Mouse (Mus musculus) CH12.LX (cell line): ENCODE data around the gene Cttnbp2nl. TPM values are rescaled to one million over a fixed set of nuclear protein-coding genes. Genes with fewer than 3 reads are reported as not detected.

Experiments used
- DNase-seq: peaks from one replicate; pipeline ENCODE4 v3.0.0-alpha.2; 2013; ENCODE audit errors: extremely low read depth
- H3K27ac ChIP-seq: 2 replicates; pipeline ENCODE4 v1.5.1; 2012; ENCODE audit warnings: low read depth, mild to moderate bottlenecking, control low read depth, moderate library complexity; ENCODE audit not compliant: insufficient read depth
- H3K27me3 ChIP-seq: replicated peaks from 2 replicates; pipeline ENCODE3; 2012; ENCODE audit warnings: inconsistent platforms
- H3K36me3 ChIP-seq, 2 experiments: replicated peaks in 1 of 2; 2 replicates each; pipeline versions ENCODE3 to v1.6.1; 2012; ENCODE audit warnings: inconsistent platforms in 1 of 2, low read length in 1 of 2, mild to moderate bottlenecking in 1 of 2, mixed read lengths in 1 of 2, moderate library complexity in 1 of 2; ENCODE audit not compliant: control insufficient read depth in 1 of 2, insufficient read depth in 1 of 2
- H3K4me1 ChIP-seq, 2 experiments: 2 replicates each; pipeline ENCODE4 v1.6.1; 2012; ENCODE audit warnings: inconsistent platforms in 1 of 2, moderate library complexity in 1 of 2; ENCODE audit not compliant: insufficient read depth in 2 of 2, control insufficient read depth in 1 of 2
- H3K4me2 ChIP-seq: 2 replicates; pipeline ENCODE4 v1.6.1; 2012; ENCODE audit warnings: low read depth, mild to moderate bottlenecking, control low read depth; ENCODE audit not compliant: poor library complexity, insufficient read depth, severe bottlenecking
- H3K4me3 ChIP-seq, 3 experiments: fragments of 150-350 bp in 1 of 3; sonication (generic) in 1 of 3; replicated peaks in 1 of 3; 2 replicates each; pipeline versions ENCODE3 to v1.5.1; 2011 to 2012; ENCODE audit warnings: low read depth in 2 of 3, low read length in 2 of 3, mild to moderate bottlenecking in 2 of 3, moderate library complexity in 2 of 3, control low read depth in 1 of 3, improper control_type of control experiment in 1 of 3, inconsistent platforms in 1 of 3, mixed read lengths in 1 of 3; ENCODE audit not compliant: poor library complexity in 1 of 3
- H3K79me2 ChIP-seq: replicated peaks from 2 replicates; pipeline ENCODE4 v1.6.1; 2012; ENCODE audit warnings: mild to moderate bottlenecking, moderate library complexity; ENCODE audit not compliant: control insufficient read depth, poor library complexity, insufficient read depth, severe bottlenecking; ENCODE audit errors: extremely low read depth
- H3K9ac ChIP-seq: 2 replicates; pipeline ENCODE4 v1.6.1; 2012; ENCODE audit warnings: low read depth, mild to moderate bottlenecking, control low read depth, moderate library complexity; ENCODE audit not compliant: insufficient read depth
- H3K9me3 ChIP-seq: replicated peaks from 2 replicates; pipeline ENCODE3; 2012; ENCODE audit warnings: low read length, inconsistent platforms, mixed read lengths
- BHLHE40 ChIP-seq: IDR thresholded peaks from 2 replicates; pipeline ENCODE4 v1.6.1; 2011; ENCODE audit warnings: mild to moderate bottlenecking, low read depth, low read length, improper control_type of control experiment
- CHD1 ChIP-seq: IDR thresholded peaks from 2 replicates; pipeline ENCODE4 v1.6.1; 2012; ENCODE audit warnings: low read depth, low read length, improper control_type of control experiment, inconsistent platforms
- CHD2 ChIP-seq: IDR thresholded peaks from 2 replicates; pipeline ENCODE4 v1.6.1; 2011; ENCODE audit warnings: low read length, improper control_type of control experiment
- E2F4 ChIP-seq: IDR thresholded peaks from 2 replicates; pipeline ENCODE4 v1.6.1; 2011; ENCODE audit warnings: low read depth, low read length, improper control_type of control experiment; ENCODE audit not compliant: insufficient replicate concordance
- EP300 ChIP-seq: IDR thresholded peaks from 2 replicates; pipeline ENCODE4 v1.6.1; 2011; ENCODE audit warnings: low read length, improper control_type of control experiment
- HCFC1 ChIP-seq: IDR thresholded peaks from 2 replicates; pipeline ENCODE4 v1.6.1; 2012; ENCODE audit warnings: low read depth, mild to moderate bottlenecking, inconsistent platforms, low read length, improper control_type of control experiment
- IRF4 ChIP-seq: IDR thresholded peaks from 2 replicates; pipeline ENCODE4 v1.6.1; 2014; ENCODE audit warnings: low read depth, mild to moderate bottlenecking, inconsistent platforms, low read length, improper control_type of control experiment
- JUN ChIP-seq: IDR thresholded peaks from 2 replicates; pipeline ENCODE4 v1.6.1; 2011; ENCODE audit warnings: low read depth, mild to moderate bottlenecking, low read length, improper control_type of control experiment, moderate library complexity; ENCODE audit not compliant: insufficient read depth
- KAT2A ChIP-seq: IDR thresholded peaks from 2 replicates; pipeline ENCODE4 v1.6.1; 2012; ENCODE audit warnings: low read length, improper control_type of control experiment, inconsistent platforms; ENCODE audit not compliant: insufficient replicate concordance
- MAX ChIP-seq: IDR thresholded peaks from 2 replicates; pipeline ENCODE4 v1.6.1; 2011; ENCODE audit warnings: low read length, improper control_type of control experiment
- MEF2A ChIP-seq: IDR thresholded peaks from 2 replicates; pipeline ENCODE4 v1.6.1; 2014; ENCODE audit warnings: low read depth, mild to moderate bottlenecking, inconsistent platforms, low read length, improper control_type of control experiment, borderline replicate concordance
- POLR2A ChIP-seq: IDR thresholded peaks from 2 replicates; pipeline ENCODE4 v1.6.1; 2011; ENCODE audit warnings: low read depth, mild to moderate bottlenecking, improper control_type of control experiment, low read length
- RCOR1 ChIP-seq: conservative IDR thresholded peaks from 2 replicates; pipeline ENCODE4 v1.6.1; 2012; ENCODE audit warnings: low read depth, mild to moderate bottlenecking, inconsistent platforms, low read length, improper control_type of control experiment
- SIN3A ChIP-seq: IDR thresholded peaks from 2 replicates; pipeline ENCODE4 v1.6.1; 2012; ENCODE audit warnings: low read length, improper control_type of control experiment, inconsistent platforms
- SMC3 ChIP-seq: IDR thresholded peaks from 2 replicates; pipeline ENCODE4 v1.6.1; 2011; ENCODE audit warnings: low read depth, low read length, improper control_type of control experiment
- TBP ChIP-seq: conservative IDR thresholded peaks from 2 replicates; pipeline ENCODE4 v1.6.1; 2011; ENCODE audit warnings: low read depth, low read length, improper control_type of control experiment
- TCF12 ChIP-seq: IDR thresholded peaks from 2 replicates; pipeline ENCODE4 v1.6.1; 2014; ENCODE audit warnings: low read depth, mild to moderate bottlenecking, inconsistent platforms, low read length, improper control_type of control experiment
- USF2 ChIP-seq: conservative IDR thresholded peaks from 2 replicates; pipeline ENCODE4 v1.6.1; 2011; ENCODE audit warnings: low read depth, low read length, improper control_type of control experiment
- ZC3H11A ChIP-seq: IDR thresholded peaks from 2 replicates; pipeline ENCODE4 v1.6.1; 2012; ENCODE audit warnings: low read depth, mild to moderate bottlenecking, inconsistent platforms, low read length, improper control_type of control experiment
- ZKSCAN1 ChIP-seq: IDR thresholded peaks from 2 replicates; pipeline ENCODE4 v1.6.1; 2012; ENCODE audit warnings: low read depth, inconsistent platforms, low read length, improper control_type of control experiment, borderline replicate concordance
- ZMIZ1 ChIP-seq: IDR thresholded peaks from 2 replicates; pipeline ENCODE4 v1.6.1; 2012; ENCODE audit warnings: low read depth, mild to moderate bottlenecking, inconsistent platforms, low read length, improper control_type of control experiment
- dilution Hi-C: fragments of 300-500 bp; cut with MboI; formaldehyde crosslinking; loops from 2 replicates; pipeline ENCODE4 v1.14.3; 2020; ENCODE audit warnings: low sequenced_read_pairs; ENCODE audit not compliant: extremely low pct_unique_long_range_greater_than_20kb, extremely low pct_ligation_motif_present
- in situ Hi-C: fragments of 300-500 bp; cut with MboI; formaldehyde crosslinking; loops from 3 replicates; pipeline ENCODE4 v1.14.3; 2019; ENCODE audit warnings: low sequenced_read_pairs, low pct_ligation_motif_present, low pct_unique_long_range_greater_than_20kb, mixed read lengths
- polyA plus RNA-seq: library from polyadenylated mRNA; unstranded; fragments of >175 nt; gene quantifications from 2 replicates; pipeline ENCODE4 v1.2.1, GENCODE M21; 2012; ENCODE audit warnings: low read depth; ENCODE audit not compliant: insufficient read length
- total RNA-seq, 2 experiments: library from RNA; depleted of rRNA; stranded (reverse); fragments of 300-350 nt in 1 of 2; fragments of >200 nt in 1 of 2; gene quantifications; 2 replicates each; pipeline ENCODE4 v1.2.3; 2012 to 2014

The Cttnbp2nl gene
- total and polyA plus RNA-seq, 3 experiments, result 0.21 to 0.70 (median 0.43) TPM

DNA sequence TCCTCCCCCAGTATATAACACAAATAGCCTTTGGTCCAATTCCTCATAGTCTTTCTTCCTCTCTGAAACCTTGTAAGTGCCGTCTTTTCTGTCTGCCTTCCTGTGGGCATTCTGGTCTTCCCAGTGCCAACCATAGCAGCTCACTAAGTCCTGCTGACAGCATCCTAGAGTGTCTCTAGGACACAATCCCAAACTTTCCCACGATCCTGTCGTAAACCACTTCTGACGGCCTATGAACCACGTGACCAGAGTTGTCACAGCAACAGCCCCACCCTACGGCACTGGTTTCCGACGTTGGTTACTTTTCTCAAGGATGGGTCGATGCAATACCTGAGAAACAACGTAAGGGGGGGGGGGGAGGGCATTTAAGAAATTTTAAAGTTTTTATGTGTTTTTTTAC is 13.6 kb upstream of the Cttnbp2nl start, which contains the start of gene 4930564D02Rik:
Gene 4930564D02Rik, plus strand, starts transcription at position 301 of the 400 bp plus-strand sequence.
- Histone ChIP-seq H3K9me3 (peaks cover 4% of the 10 kb centered on the region), H3K4me3 (no peak within 1 kb of the TSS), H3K4me2 (0 out of 2 replicates have a peak within 1 kb of the TSS, but pooled peaks have one; percentile 5), H3K27ac (no peak within 1 kb of the TSS), H3K9ac (no peak within 1 kb of the TSS), H3K27me3 (no peaks in the 10 kb centered on the region), H3K36me3 (no peaks in the 10 kb centered on the region), H3K4me1 (no peaks in the 10 kb centered on the region; a peak in 1 of 4 replicates), H3K79me2 (no peaks in the 10 kb centered on the region)
- in situ Hi-C loops (no loop called here), dilution Hi-C loops (no loop called here)
- TF ChIP-seq BHLHE40 (no peak), POLR2A (no peak), CHD2 (no peak), EP300 (no peak), CHD1 (no peak), MAX (no peak), SMC3 (no peak), ZC3H11A (no peak), RCOR1 (no peak)
- no peak for DNase-seq

DNA sequence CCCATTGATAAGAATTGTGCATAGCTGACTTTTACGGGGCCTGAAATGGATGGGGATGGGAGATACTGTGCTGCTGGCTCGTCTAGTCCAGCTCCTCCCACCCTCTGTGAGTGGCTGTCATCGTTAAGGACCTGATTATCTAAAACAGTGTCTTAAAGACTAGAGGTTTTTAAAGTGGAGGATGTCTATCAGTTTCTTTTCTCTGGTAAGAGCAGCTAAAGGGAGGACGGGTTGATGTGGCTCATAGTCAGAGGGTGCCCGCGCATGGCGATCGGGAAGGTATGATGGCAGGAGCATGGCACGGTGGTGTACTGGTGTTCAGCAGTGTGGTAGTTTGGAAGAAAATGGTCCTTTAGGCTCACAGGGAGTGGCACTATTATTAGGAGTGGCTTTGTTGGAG is 9.7 kb upstream of the Cttnbp2nl start:
- no peaks in the 10 kb centered on the region for H3K36me3 ChIP-seq
- peaks cover 4% of the 10 kb centered on the region for H3K9me3 ChIP-seq
- no peak overlapping the region for H3K4me2 ChIP-seq
- dilution Hi-C loops, result no loop called here
- DNase-seq, result no peak
- no peak overlapping the region for H3K27ac ChIP-seq
- no peak overlapping the region for H3K4me3 ChIP-seq
- no peak for TF ChIP-seq USF2
- TF ChIP-seq MAX, result no peak
- TF ChIP-seq KAT2A, result no peak
- no peak for TF ChIP-seq HCFC1
- no peak for TF ChIP-seq SMC3
- no peak for TF ChIP-seq POLR2A
- TF ChIP-seq MEF2A, result no peak
- no peak for TF ChIP-seq ZMIZ1
- no peak for TF ChIP-seq ZKSCAN1
- no peak for TF ChIP-seq TBP
- no peak for TF ChIP-seq SIN3A
- no peak for TF ChIP-seq E2F4
- TF ChIP-seq TCF12, result no peak
- TF ChIP-seq JUN, result no peak
- no peak for TF ChIP-seq IRF4
- no peaks in the 10 kb centered on the region for H3K79me2 ChIP-seq
- no peak overlapping the region for H3K9ac ChIP-seq
- no peaks in the 10 kb centered on the region for H3K27me3 ChIP-seq
- in situ Hi-C loops, result no loop called here
- H3K4me1 ChIP-seq, result peaks cover 0 to 18% of the 10 kb centered on the region in 2 experiments; a peak in 2 of 4 replicates
